Mouse (Mus musculus) thymus, postnatal 10 days (tissue): Measurements from ENCODE around the gene Fktn.
"Not testable (repeated sequence)": the region's sequence is repeated elsewhere in the genome, so short reads cannot be mapped to it uniquely, and the experiment has no call there.

Experiments
- DNase-seq, 2 experiments: peaks; one replicate each; pipeline ENCODE4 v3.0.0; 2021; ENCODE audit warnings: low spot score in 2 of 2

Gene Fktn

DNA sequence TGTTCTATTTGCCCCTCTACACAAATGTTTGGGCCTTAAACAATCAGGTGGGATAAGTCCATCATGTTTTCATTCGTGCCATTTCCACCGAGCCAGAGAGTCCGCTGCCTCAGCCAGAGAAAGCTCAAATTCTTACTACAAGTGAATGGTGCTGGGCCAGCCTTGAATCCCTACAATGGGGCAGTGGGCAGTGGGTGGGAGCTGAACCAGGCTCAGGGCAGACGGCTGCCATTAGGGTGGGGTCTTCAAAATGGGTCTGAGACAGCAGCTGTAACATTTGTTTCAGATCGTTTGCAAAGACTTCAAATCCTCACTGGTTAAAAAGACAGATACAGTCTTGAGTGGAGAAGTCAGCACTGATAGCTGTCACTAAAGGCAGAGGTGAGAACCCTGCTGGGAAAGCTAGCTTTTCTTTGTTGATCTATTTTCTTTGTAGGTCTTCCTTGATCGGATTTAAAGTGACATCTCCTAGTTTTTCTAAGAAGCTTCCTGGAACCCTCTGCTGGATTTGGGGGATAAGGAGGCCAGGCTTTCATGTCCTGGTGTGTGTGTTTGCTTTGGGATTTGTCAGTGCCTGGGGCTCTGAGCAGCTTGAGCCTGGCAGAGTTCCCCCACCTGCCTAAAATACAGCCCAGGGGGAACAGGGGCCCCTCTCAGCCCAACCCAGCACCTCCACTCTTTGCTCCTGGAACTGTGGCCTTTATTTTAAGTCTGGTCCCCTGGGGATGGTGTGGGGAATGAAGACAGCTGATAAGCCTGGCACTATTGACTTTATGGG, 57.3 kb downstream of the Fktn start:
- DNase-seq: no peak

DNA sequence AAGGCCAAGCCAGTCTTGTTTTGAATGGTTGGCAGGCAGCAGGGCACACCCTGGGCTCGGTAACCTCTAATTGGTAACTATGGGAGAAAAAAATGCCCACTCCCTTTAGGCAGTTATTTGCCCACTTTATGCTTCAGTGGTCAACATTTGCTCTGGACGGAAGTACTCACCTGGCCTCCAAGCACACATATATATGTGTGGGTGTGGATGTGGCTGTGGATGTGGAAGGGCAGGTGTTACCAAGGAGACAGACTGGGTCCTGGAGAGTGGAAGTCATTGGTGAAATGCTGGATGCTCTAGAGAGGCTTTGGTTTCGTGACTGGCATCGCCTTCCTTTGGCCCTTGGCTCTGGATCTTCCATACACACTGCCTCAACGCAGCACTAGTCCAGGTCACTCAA, 58.2 kb downstream of the Fktn start:
- no peak for DNase-seq

DNA sequence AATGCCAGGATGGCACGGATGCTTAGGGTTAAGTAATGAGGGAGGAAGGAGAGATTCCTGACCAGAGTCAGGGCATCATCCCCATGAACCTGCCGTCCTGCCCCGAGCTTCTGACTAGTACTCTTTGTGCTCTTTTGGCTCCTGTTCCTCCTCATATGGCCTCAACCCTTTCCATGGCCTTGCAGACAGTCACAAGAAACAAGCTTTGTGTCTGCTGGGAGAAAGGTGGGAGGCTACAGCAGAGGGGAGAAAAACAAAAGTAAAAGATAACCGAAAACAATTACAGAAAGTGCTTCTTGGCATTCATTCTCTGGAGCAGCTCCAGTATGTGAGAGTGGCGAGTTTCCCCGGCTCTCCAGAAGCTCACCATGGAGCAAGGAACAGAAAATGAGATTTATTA, 60.1 kb downstream of the Fktn start:
- DNase-seq: no peak

DNA sequence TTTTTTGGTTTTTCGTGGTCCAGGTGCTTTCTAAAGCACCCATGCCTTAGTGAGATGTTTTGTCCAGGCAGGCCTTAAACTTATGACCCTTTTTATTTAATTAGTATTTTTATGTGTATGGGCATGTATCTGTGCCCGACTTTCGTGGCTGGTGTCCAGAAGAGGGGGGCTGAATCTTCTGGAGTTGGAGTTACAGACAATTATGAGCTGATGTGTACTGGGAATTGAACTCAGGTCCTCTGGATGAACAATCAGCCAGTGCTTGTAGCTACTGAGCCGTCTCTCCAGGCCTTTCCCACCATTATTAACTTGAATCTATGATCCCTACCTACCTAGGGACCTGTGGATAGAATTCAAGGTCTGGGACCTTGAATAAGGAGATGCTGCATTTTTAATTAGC, 67.6 kb downstream of the Fktn start:
- no peak for DNase-seq

DNA sequence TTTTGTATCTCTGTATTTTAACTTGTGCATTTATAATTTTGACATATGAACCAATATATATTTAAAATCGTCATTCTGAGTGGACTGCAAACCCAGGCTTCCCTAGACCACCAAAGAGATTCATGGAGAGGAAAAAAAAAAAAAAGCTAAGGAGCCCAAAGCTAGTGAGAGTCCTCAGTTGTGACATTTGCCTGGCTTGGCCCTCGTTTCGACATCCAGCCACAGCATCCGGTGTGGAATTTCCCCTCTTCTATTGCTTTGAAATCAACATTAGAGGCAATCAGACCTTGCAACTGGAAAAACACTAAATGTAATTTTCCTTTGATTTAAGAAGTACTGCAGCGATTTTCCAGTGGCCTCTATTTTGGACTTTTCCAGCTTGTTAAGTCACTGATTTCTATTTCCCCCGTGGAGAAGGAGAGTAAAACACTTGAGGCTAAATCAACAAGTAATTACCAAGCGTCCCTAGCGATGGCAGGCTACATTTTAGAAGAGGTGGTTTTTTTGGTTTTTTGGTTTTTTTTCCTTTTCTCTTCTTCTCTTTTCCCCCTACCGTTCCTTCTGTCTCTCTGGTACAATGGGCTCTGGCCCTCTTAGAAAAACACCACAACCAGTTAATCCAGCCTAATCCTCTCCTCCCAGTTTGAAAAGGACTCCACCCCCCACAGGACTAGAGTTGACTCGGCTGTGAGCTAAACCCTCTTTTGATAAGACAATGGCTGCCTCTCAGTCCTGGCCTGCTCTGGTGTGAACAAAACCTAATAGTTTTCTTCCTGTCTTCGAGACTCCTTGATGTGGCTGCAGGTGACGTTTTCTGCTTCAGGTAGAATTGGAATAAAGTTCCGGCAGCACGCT, 68.6 kb downstream of the Fktn start:
- no peak for DNase-seq

DNA sequence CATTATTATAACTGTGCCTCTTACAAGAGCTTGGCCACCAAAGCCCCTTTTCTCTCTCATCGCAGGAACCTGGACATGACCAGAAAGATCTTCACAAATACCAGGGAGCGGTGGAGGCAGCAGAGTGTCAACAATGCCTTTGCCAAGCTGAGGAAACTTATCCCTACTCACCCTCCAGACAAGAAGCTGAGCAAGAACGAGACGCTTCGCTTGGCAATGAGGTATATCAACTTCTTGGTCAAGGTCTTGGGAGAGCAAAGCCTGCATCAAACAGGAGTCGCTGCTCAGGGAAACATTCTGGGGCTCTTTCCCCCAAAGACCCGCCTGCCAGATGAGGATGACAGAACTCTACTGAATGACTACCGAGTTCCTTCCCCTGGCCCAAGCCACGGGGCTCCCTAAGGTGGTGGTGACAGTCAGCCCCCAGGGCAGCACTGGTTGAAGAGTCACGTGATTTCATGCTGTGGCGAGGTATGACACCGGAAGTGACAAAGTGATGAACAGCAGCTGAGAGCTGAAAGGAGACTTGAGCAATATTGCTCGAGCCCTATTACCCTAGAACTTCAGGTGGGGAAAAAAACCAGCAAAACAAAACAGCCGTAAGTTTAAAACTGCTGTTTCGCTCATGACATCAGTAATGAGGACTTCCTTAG, 72.1 kb downstream of the Fktn start:
- DNase-seq: peak; percentile 18 to 23

DNA sequence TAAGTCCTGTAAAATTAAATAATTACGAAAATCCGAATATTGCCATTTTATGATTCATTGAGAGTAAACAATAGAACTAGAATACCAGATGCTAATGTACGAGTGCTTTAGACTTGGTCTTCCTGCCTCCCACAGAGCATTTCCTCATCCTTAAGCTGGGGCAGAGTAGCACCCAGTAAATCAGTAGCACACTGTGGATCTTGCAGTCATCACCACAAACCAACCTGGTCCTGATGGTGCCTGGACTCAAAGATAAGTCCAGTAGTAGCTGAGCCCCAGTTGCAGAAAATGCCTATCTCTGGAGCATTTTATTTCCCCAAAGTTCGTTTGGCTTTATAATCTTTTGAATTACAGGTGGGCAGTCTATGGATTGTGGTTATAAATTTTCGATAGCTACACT, 73.1 kb downstream of the Fktn start:
- no peak for DNase-seq

DNA sequence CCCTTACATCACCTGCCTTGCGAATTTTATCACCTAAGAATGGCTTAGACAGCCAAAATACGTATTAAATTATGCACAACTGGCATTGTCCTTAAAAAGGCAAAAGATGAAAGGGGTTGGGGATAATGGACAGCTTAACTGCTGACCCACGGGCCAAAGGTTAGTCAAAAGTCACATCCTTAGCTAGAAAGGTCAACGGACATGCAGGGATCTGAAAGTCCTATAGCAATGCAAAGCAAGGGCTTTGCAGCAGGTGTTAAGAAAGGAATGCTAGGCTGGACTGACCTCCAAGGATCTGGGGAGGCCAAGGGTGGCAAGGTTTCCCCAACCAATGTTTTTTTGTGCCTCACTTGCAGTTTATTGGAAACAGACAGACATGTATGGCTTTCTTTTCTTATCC, 75.5 kb downstream of the Fktn start:
- DNase-seq: no peak

DNA sequence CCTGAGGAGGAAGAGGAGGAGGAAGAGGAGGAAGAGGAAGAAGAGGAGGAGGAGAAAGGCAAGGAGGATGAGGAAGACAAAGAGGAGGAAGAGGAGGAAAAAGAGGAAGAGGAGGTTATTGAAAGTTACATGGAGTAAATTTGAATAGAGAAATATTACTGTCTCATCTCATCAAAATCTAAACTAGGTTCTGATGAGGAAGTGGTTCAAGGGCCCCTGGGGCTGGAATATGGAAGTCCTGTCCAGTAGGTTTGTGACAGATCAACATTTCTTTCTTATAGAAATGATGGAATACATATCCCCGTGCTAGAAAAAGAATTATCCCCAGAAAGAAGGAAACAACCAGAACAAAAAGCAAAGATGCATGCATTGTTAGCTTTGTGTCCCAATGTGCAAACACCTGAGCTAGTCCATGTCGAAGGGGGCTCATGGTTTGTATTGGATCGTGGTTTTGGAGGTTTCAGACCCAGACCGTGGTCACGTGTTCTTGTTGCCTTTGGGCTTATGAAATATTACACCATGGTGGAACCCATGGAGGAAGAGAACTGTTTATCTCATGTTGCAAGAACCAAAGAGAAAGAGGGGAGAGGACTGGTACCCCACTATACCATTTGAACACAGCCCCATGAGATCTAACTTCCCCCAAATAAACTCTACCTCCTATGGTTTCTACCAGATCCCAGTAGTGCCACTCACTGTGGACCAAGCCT, 80.6 kb downstream of the Fktn start:
- DNase-seq: no peak

DNA sequence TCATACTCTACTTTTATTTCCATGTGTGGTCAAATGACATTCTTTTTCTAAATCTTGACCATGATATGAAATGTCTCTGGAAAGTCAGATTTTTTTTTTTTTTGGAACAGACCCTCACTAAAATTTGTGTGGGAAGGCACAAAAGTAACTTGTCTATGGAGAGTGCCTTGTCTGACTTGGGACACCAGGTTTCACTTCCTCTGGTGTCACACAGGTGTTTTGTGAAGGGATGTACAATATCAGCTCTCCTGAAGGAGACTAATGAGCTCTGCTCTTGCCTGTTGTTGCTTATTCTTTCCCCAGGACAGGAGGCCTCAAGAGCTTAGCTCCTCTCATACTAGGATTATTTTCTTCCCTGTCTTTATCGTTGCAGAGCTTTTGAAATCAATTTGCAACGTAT, 81.3 kb downstream of the Fktn start:
- no peak for DNase-seq

DNA sequence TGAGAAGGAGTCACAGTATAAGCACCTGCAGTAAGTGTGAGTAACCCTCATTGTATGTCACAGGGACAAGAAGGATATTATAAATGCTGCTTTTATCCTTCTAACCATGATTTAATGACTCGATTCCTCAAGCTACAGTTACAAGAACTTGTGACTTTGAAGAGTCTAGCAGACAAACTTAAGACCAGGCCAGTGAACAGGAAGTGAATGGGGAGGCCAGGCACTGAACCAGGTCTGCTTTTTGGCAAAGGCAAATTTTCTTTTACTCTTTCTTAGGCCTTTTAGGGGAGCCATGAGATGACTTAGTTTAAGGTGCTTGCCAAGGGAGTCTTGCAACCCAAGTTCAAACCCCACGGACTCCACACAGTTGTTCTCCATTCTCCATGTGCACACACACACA, 81.9 kb downstream of the Fktn start:
- no peak for DNase-seq

DNA sequence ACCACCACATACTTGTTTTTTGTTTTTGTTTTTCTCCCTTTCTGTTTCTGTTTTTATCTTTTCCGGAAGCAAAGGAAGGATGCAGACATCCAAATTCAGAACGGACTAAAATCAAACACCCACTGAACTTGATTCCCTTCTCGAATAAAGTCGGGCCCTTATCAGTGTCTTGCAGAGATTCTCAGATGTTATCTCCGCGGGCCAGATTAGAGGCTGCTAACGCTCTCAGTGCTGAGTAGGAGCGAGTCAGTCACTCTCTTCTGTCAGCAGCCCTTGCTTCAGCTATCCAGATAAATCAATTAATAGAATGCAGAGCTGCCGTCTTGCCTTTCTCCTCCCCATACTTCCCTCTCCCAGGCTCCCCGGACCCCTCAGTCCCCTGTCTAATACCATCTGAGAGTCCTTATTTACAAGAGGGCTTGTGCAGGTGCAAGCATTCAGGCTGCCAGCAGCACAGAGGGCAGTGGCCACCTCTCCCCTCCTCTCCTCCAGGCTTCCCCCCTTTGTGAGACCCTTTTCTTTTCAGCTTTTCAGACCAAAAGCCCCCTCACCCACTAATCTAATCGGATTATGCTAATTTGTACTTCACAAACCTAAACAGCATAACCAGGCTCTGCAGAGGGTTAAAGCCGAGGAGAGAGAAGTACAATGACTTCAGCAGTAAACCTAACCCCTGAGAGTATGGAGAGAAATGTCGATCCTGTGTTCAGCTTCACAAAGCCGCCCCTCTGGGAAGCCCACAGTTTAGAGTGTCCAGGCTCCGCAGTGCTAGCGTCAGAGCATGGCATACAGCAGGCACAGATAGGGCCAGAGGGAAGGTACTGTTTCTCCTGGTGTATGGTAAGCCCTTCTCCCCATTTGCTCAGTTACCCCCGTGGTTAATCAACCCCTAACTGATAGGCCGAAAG, 83.3 kb downstream of the Fktn start:
- DNase-seq: no peak

DNA sequence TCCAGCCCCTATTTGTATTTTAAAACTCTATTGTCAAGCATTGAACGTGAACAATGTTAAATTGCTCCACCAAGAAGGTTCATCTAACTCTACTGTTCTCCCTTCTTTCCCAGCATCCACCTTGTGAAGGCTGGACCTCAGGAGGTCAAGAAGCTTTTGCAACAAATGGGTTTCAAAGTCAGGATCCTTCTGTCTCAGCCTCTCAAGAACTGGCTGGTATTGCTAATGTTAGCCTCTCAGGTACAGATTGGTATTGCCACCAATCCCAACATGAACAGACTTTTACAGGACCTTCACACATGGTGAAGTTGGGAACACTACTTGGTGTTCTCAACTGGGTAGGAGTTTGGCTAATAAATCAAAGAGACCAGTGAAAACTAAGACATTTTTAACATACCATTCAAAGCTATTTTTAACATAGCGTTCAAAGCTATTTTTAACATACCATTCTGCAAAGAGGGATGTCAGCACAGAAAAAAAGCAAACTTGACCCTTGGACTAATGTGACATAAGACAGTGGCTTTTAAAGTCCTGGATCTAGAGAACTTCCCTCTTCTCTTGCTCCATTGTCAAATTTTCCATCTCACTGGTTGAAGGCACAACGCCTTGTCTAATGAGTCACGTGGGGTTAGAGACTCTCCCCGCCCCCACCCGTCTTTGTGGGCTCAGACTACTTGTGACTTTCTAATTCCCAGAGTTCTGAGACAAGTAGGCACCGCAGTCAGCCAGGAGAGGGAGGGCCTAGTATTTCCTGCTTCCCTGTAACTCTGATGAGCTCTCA, 85.3 kb downstream of the Fktn start:
- no peak for DNase-seq

DNA sequence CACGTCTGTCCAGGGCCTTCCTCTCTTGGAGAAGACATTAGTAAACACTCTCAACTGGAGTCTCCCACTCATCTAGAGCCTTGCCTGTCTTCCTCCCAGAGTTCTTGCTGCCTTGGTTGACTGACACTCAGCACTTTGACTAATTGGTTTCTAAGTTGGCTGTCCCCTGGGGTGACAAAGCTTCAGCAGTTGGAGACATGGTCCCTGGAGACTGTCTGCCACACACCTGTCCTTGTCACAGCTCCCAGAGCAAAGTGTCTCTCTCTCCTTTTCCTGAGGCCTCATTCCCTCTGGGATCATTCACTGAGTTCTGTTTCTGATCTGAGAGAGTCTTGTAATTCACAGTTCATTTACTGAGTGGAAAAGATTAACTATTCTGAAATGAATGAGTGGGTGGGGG, 86.0 kb downstream of the Fktn start:
- DNase-seq: no peak

DNA sequence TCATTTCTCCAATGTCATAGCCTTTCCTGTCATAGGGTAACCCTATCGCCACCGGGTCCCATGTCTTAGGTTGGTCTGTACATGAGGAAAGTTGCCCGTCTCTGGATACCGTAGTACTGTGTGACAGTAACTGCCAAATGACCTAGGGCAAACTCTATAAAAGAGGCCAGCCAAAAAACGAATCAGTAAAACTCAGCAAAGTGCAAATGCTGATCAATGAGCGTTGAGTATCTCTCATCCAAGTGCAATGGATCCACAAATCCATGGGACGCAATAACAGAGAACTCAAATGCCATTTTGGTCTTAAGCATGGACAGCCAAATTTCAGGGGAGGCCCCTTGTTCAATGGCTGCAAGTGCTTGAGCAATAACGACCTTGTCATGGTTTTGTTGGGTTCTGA, 89.9 kb downstream of the Fktn start:
- DNase-seq: not testable (repeated sequence)

DNA sequence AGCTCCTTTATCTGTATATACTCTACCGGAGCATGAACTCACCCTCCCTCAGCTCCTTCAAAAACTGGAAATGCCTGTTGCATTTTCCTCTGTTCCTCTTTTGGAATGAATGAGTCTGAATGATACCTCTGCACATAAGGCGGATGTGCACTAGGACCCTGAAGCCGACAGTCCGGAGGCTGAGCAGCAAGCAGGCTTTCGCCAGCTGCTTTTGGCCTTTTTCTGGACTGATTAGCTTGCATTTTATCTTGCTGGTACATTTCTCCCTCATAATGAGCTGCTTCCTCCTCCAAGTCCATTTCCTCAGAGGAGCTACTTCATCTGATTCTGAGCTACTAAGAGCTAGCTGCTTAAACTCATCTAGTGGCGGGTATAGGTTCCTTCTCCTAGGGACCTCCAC, 92.6 kb downstream of the Fktn start:
- not testable (repeated sequence) for DNase-seq

DNA sequence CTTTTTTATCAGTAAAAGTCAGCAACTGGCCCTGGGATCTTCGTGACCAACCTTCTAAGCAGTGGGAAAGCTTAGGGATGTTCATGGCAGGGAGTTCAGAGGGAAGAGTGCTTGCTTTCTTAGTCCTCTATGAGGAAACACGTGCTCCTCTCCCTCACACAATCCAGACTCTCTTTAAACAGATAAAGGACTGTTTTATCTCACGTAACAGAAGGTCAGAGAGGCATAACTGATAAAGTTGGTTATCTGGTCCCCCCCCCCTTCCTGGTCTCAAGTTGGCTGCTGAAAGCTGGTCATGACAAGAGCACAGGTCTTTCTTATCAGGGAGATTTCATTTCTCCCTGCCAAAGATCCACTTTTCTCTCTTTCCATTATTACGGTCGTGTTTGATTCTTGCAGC, 104.5 kb downstream of the Fktn start:
- DNase-seq: no peak

DNA sequence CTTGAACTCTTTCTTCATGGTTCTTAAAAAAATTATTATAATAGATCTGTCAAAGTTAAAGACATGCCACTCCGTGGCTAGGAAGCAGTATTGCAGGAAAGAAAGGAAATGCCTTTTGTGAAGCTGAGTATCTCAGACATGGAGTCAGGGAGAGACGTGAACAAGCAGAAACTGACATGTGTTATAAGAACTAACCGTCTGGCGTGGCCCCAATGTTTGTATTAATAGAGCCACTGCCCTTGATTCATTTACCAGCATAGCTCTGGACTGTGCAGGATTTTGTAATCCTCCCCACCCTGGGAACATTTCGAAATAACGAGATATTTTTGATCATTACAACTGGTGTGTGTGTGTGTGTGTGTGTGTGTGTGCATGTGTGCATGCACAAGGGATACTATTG, 109.9 kb downstream of the Fktn start:
- no peak for DNase-seq

DNA sequence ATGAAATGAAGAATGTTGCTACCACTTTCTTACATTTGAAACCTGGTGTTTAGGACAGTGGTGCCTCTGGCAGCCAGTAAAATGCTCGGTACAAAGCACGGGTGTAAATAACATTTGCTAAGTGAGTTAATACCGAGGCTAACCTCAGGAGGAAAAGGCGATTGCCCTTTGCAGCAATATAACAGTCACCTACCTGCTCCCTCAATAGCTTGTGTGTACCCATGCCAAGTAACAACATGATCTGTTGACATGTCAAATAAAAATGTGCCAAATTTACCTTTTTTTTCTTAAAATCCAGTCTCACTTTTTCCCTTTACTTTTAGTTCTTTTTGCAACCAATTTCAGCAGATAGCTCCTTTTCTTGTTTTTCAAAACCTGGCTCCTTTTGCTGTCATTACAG, 111.0 kb downstream of the Fktn start:
- no peak for DNase-seq
